Mouse (Mus musculus) C2C12 (cell line): ENCODE data around the gene 4931406P16Rik.

Experiments used
- MYOG ChIP-seq: IDR thresholded peaks from one replicate; pipeline ENCODE4 v1.6.1; 2011; ENCODE audit not compliant: control insufficient read depth, insufficient read length; ENCODE audit errors: extremely low read depth
- USF1 ChIP-seq: IDR thresholded peaks from one replicate; pipeline ENCODE4 v1.6.1; 2011; ENCODE audit warnings: low read depth, mild to moderate bottlenecking, control low read depth, moderate library complexity

DNA sequence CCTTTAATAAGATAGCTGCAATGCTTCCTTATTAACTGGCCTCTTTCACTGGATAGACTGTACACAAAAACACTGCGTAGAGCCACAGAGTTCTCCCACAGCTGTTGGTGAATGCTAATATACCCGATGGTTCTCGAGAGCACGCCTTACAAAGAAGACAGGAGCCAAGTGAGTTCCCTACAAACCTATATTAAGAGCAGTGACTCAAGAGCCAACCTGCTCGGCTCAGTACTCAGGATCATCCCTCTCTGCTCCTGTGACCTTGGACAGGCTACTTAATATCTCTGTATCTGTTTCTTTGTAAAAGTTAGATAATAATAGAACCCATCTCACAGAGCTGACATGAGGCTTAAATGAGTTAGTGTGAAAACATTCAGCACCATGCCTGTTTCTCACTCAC lies 36.8 kb upstream of the 4931406P16Rik start:
- no peak for TF ChIP-seq MYOG
- TF ChIP-seq USF1, result no peak
